Mouse (Mus musculus) frontal cortex, postnatal 25 days (tissue): Measurements from ENCODE around the gene Smc6.
A peak's percentile ranks its signal among the peaks of the same experiment; 100 is the strongest.

Experiments
- DNase-seq, 2 experiments: peaks; one replicate each; pipeline ENCODE4 v3.0.0; 2022; ENCODE audit warnings: low spot score in 2 of 2

Smc6 gene

DNA sequence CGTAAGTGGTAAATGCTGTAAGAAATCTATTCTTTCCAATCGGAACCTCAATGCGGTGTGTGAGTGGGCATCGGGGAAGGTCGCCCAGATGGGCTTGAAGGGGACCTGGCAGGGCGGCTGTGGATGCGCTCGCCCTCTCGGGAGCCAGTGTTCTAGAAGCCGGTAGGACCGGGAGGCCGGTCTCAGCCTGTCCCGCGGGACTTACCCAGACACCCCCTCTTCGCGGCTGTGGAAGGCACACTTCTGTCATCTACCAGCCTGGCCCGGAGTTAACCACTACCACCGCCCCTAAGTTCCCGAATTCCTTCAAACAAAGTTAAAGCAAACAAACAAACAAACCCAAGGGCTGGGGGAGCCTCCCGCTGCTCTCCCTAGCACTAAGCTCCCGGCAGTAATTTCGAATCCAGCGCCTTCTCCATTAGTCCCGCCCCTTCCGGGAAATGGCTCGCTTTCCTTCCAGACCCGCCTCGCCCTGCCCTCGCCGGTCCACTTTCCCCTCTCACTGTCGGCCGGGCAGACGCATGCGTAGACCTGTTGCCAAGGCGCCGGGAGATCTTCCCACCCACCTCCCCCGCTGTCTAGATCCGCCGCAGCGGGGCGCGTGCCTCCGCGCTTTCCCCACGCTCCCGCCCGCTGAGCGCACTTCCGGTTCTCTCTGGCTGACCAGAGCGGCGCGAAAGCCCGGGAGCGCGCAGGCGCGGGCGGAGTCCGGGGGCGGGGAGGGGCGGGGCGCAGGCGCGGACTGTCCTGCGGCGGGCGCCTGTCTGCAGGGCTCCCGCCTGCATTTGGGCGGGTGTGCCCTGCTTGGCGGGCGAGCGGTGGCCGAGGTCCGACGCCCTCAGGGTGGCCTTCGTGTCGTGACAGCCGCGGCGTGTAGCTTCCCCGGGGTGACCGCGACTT is at the start of gene Smc6, which contains the start of gene Gen1:
TSS of gene Smc6 (plus strand) at position 505 of the 900 bp plus-strand sequence.
TSS of gene Gen1 (minus strand) at position 420 of the 900 bp plus-strand sequence.
- peak; percentile 76 to 88 for DNase-seq

DNA sequence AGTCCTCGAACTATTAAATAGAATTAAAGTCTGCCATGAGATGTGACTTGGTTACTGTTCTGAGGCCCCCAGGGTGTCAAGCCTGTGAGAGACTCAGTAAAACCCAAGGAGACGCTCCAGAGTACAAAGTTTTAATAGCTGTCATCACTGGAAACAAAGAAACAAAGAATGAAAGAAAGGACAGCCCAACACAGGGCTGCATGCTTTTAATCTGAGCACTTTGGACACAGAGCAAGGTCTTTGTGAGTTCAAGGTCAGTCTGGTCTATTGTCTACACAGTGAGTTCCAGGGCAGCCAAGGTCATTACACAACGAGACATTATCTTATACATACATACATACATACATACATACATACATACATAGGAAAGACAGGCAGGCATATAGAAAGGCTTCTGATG is 49.2 kb upstream of the Smc6 start:
- no peak for DNase-seq

DNA sequence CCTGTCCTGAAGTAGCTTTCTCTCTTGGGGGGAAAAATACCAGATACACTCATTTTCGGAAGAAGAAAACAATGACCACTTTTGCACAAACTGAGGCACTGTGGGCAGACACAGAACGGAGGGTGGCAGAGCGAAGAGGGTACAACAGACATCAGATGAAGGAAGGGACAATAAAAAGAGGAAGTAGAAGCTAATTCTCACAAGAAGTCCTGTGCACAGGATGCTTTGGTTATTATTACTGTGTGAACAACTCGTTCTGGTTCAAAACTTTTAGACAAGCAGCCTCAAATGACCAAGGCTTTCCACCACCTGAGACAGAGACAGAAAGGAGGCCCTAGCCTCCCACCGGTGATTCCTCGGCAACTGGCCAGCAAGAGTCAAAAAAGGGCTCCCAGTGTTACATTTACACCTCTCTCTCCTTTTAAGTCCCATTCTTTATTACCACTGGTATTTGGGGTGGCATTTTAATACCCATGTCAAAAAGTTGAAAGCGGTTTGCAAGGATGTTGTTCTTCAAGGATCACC is 47.9 kb upstream of the Smc6 start:
- no peak for DNase-seq

DNA sequence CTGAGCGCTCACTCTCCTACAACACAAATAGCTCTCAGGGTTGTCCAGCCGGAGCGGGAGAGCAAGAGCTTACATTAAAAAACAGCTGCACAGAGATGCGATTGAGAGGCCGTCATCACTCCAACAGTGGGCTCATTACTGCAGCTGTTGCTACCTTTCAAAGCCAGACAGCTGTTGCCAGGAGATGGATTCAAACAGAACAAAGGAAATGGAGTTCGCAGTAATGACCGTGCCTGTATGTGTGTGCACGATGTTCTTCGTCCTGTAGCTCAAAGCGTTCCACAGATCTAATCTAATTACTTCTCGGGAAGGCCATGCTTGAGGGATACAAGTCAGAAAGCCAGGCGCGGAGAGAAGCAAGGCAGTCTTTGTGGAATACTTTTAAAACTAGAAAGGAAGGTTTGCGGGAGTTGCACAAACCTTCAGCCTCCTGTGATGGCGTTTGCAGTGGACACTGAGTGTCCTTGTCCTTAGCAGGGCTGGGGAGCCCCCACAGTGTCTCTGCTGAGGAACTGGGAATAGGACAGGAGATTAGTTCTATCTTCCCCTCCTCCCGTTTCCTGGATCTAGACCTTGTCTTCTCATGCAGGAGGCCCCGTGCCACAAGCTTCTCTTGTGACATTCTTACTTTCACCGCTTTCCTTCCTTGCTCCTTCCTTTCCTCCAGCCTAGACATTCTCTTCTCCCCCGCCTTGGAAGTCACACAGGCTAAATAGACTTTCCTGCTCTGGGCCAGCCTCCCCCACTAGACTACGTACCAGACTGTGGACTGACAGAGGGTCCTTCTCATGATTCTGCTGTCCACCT is 44.0 kb upstream of the Smc6 start:
- no peak for DNase-seq

DNA sequence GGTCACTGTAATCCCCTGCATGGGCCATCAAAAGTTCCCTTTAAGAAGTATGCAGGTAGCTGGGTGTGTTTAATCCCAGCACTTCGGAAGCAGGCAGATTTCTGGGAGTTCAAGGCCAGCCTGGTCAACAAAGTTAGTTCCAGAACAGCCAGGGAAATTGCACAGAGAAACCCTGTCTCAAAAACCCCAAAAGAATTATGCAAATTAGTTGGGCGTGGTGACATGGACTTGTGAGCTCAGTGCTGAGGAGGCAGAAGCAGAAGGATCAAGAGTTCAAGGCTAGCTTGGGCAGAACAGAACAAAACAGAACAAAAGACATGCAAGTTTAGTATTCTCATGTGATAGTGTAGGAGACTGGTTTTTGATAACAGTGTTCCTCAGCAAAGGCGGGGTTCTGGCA is 43.1 kb upstream of the Smc6 start:
- no peak for DNase-seq

DNA sequence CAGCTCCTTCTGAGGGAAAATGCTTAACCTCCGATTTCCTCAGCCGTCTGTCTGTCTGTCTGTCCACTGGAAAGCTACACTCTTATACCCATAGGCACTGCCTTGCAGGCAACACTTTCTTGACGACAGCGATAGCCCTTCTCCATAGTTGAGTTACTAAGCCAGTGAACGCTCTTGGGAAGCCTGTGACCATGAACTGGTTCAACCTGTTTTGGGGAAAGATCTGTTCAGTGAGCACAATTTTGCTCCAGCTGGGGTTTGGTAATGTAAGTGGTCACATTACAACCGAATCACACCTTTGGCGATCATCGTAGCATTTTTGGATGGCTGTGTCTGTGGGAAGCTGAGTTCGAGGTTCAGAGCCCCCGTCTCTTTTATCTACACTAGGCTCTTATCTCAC is 42.6 kb upstream of the Smc6 start:
- no peak for DNase-seq

DNA sequence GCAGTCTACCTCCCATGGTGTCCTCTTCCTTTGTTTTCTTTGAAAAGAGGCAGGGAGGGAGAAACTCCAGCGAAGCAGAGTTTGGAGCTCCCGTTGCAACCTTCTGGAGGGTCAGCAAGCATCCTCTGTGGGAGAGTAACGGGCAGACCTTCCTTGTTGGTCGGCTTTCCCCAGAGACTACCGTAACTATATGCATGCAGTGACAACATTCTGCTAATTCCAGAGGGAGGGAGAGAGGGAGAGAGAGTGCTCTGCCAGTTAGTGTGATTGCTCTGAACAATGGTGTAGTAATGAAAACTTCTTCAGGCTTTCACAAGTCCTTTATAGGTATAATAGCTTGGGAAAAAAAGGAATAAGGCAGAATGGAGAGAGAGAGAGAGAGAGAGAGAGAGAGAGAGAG is 41.0 kb upstream of the Smc6 start:
- no peak for DNase-seq

DNA sequence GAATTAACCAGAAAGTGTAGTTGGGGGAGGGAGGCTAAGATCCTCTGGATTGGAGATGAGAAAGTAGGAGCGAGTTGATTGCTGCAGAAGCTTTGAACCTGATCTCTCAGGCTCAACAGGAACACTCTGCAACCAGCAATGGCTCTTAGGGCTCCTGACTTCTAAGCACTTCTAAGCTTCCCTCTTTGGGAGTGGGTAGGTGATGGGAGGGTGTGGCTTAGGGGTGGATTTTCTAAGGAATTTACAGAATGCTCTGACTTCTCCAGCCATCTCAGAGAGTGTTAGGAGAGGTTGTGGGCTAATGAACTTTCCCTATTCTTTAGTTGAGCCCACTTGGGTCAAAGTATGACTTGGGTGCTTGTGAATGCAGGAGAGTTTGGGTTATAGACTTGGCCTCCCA is 39.6 kb upstream of the Smc6 start:
- DNase-seq: no peak

DNA sequence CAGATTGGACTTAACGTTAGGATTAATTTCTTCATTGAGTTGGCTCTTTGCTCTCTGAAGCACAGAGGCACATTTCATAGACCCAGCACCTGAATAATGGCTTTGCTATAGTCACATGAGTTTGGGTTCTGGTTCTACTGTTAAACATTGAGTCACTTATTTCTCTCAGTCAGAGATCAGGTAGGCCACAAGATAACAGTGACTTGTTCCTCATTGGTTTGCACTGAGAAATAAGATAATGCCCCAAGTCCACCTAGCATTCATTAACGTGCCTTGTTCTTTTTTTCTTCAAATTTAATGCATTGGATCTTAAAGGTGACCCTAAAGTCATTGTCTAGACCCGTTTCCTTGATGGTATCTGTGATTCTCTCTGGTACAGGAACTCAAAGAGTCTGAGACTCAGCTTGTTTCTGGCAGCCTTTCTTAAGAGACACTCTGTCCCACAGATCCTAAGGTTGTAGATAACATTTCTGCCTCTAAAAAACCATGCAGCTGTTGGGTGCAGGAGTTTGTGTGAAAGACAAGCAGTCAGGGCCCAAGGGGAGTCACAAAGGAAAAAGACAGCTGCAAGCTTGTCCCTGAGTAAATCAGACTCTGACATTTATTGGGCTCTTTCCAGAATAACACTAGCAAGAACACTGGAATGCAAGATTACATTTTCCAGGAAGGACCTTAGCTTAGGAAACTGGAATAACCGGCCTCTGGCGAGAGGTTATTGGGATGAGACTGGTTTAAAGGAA is 39.0 kb upstream of the Smc6 start:
- DNase-seq: no peak

DNA sequence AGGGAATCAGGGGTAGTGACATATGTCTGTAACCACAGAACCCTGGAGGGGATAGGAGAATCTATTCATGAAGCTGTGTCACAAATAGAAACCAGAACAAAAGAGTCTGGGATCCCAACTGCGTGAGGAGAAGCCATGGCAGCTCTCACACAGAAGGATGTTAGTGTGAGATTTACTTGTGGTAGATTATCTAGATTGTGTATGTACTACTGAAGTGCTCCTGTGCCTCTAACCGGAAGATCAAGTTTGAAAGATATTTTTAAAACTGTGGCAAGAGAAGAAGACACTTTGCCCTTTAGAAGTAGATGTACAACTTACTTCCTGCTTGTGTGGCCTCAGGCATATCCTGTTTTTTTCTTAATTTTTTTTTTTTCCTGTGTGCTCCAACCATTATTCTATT is 35.4 kb upstream of the Smc6 start:
- no peak for DNase-seq

DNA sequence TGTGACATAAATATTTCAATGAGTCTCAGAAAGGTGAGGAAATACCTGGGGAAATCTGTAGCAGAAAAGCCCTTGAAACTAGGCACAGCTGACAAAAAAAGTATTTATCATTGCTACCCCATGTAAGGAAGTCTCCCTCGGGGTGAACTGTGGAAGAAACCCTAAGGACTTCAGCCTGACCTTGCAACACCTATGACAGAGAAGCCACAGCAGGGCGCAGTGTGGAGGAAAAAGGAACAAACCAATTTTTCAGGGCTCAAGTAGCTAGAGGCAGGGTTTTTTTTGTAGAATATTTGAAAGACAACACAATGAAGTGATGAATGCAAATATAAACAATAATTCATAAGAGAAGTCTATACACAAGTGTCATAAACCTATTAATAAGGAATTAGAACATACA is 29.7 kb upstream of the Smc6 start:
- DNase-seq: no peak

DNA sequence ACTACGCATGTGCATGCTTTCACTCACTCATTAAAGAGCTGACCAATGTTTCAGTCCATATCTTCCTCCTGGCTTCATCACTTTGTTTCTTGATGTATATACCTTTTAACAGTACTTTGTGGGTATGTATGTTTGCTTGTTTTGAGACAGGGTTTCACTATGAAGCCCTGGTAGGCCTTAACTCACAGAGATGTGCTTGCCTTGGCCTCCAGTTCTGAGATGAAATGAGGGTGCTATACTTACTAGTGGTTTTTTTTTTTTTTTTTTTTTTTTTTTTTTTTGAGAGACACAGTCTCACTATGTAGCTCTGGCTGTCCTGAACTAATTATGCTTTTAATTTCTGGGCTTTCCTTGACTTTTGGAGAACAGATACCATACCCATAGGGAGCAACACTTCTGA is 18.2 kb upstream of the Smc6 start:
- no peak for DNase-seq

DNA sequence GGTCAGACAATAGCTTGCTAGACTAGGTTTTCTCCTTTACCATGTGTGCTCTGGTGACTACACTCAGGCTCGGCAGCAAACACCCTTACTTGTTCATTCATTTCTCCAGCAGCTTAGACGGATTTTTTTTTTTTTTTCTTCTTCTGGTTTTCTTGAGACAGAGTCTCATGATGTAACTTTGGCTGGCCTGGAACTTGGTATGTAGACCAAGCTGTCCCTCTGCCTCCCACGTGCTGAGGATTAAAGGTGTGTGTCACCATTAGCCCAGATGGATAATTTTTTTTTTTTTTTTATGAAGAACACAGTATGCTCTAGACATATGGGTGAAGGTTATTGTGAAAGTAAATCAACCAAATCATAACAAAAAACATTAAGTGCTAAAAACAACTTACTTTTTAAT is 15.4 kb upstream of the Smc6 start:
- DNase-seq: no peak

DNA sequence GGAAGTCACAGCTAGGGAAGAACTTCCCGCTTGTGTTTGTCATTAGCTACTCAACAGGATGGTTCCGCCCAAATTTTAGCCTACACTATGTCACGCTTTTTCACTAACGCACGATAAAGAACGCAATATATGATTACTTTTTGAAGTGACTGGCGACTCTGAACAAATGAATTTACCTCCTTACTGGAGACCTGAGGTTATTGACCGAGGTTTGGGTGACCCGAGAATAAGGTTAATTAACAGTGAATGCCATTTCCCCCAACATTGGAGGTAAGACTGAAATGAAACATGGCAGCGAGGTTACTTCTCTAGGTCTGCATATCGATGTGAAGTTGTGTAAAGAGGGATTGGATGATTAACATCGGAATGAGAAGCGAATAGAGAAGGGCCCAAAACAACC is 791 bp upstream of the Smc6 start:
- DNase-seq: no peak

DNA sequence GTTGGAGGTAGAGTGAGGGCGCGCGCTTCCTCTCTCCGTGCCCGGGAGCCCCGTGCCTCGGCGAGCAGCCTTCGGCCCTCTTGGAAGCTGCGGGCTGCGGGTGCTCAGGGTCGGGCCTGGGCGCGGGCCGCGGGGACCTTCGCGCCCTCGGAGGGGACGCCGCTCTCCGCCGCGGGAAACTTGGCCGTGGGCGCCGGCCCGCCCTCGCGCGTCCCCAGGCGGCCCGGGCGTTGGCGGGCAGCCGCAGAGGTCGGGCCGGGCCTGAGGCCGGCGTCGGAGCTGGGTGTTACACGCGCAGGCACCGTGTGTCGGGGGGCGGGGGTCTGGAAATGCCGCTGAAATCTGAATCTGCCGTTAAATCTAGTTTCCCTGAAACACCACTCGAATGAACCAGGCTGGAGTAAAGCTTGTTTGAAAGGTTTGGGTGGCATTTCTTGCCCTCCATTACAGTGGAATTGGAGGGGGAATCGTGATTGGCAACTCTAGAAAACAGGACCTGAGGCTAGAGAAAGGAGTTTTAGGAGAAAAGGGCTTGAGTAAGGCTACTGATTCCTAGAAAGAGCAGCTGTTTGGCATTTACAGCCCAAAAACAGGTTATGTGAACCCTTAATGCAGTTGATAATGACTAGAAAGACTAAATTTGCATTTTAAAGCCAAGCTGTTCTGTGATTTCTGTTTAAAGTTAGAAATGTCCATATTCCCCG is 748 bp downstream of the Smc6 start:
- peak; percentile 16 to 32 for DNase-seq

DNA sequence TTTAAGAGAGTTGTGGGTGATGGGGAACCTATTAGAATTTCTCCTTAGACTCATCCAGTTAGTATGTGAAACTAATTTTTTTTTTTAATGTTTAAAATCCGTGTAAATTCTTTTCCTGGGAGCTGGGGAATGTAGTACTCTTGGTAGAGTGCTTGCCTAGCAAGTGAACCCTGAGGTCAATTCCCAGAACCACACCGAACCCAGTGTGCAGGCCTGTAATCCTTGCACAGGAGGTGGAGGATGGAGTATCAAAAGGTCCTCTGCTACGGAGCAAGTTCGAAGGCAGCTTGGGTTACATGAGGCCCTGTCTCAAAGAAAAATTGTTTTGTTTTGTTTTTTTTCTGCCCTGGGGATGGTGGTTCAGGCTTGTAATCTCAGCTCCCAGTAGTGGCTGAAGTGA is 1.3 kb downstream of the Smc6 start:
- no peak for DNase-seq

DNA sequence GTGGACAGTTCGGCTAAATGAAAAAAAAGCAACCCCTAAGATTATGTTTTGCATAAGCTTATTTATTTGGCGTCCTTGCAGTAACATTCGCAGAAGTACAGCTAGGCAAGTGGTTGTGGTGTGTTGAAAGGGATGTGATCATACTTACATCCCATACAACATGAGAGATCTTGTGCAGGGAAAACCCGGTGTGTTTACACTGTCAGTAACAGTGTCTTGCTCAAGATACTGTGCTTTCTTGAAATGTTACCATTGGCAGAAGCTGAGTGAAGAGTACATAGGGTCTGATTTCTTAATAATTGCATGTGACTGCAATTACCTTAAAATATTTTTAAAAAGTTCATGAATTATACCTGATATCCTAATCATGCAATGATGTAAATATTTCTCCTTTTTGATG is 6.9 kb downstream of the Smc6 start:
- no peak for DNase-seq

DNA sequence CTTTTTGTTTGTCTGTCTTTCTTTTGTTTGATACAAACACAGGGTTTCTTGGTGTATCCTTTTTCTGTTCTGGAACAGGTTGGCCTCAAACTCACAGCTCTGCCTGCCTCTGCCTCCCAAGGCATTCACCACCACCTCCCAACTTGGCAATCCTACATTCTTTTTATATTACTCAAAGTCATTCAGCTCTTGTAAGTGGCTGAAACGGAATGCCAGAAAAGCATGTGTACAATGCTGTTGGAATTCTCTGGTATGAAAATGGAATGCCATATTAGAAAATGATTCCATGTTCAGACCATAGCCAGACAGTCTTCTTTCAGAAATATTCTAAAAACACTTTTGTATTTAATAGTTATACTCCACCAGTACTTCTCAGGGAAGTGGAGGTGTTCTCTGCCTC is 7.5 kb downstream of the Smc6 start:
- DNase-seq: no peak

DNA sequence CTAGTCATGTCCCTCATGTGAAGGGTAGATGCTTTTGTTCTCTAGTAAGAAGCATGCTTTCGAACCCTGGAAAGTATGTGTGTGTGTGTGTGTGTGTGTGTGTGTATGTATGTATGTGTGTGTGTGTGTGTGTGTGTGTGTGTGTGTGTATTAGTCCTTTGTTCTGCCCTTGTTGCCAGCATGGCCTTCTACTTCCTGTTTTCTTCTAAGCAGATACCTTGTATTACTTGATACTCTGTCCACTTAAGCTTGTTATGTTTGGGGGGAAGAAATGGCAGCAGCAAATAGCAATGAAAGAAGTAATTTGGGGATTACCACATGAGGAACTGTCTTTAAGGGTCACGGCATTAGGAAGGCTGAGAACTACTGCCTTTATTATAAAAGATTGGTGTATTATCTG is 10.9 kb downstream of the Smc6 start:
- no peak for DNase-seq

DNA sequence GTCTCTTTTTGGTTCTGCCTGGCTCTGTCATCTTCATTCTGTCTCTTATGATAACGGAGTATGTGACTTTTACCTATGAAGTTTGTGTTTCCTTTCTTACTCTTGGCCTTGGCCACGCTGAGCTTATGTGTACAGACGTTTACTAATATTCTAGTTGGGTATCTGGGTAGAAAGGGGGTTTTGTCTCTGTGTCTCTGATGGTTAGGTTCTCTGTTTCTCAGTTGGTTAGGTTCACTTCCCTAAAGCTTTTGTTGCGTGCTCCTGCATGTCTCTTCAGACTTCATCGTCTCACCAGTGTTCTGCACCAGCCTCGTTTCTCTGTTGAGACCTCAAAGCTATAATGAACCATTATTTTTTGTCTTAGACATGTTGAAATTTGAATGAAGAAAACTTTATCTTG is 11.5 kb downstream of the Smc6 start:
- DNase-seq: no peak

DNA sequence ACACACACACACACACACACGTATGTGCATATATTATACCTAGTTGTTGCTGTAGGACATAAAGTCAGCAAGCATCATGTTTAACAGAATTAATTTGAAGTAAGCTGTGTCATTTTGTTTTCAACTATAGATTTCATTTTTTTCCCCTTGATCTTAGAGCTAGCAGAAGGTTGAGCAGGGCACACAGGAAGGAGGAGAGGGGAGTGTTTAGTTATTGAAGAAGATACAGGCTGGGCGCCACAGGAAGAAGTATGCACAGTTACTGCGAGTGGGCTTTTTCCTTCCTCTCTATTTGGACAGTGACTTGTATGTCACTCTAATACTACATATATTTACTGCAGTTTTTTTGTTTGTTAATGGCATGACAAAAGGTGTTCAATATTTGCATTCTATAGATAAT is 14.2 kb downstream of the Smc6 start:
- no peak for DNase-seq
